Mouse (Mus musculus): ENCODE measurements around the gene Pafah1b3.

GRCm38 (mm10) chr7:25278341-25279075 lies 19.3 kb downstream of the Pafah1b3 start:
- no peak for TF ChIP-seq CTCF (IDR thresholded peaks at IDR 0.05; ENCODE audit: low read depth, low read length)
- no peak for TF ChIP-seq POLR2AphosphoS5 (IDR thresholded peaks at IDR 0.05; ENCODE audit: insufficient replicate concordance, low read depth, low read length)
- no peak for TF ChIP-seq TAL1 (conservative IDR thresholded peaks at IDR 0.05; ENCODE audit: low read depth, low read length)

Measured in G1E (cell line).